In the genomic region with DNA sequence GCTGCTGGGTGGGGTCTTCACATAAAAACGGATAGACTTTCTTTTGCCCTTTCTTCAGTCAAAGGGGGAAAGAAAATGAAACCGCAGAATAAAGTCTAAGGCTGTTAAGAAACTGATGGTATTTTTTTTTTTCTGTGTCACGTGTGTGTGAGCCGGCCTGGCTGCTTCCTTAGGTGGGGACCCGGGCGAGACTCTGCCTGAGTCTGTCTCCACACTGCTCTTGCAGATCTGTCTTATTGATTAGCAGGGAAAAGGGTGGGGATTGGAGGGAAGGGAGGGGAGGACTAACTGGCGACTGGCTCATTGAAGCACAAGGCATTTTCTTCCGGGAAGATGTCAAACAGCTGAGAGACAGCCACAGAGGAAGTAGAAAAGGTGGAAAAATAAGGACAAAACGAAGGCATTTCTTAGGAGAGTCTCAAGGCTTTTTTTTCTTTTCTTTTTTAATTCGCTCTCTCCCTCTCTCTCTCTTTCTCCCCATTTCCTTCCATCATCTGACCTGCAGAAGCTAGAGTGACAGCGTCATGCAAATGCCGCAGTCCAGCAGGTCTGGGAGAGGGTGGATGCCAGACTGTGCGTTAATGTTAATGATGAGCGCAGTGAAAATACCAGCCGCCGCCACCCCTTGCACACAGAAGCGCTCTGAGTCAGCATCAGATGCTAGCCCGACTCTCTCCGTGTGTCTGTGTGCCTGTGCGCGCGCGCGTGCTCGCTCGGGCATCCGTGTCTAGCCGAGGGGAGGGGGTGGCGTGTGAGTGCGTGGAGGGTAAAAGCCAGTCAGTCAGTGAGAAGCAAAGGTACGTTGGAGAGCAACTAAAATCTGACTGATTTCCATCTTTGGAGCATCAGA, we compare ENCODE assay signal across 7 mouse cellular contexts. TPM values are rescaled to one million over a fixed set of nuclear protein-coding genes. Genes with fewer than 3 reads are reported as not detected.
DNase-seq lines count a peak whose midpoint lies in the region; ATAC-seq and TF ChIP-seq lines count a peak whose summit lies in the region.

No protein-coding gene starts in this region.

- peaks cover 1% of the 10 kb centered on the region; the same call in 1 of the 2 replicates for H3K4me1 ChIP-seq in cortical plate, adult 2 months (ENCODE audit: control insufficient read depth, insufficient read depth, low read length)

- no peak for TF ChIP-seq CTCF in cortical plate, adult 2 months (IDR thresholded peaks at IDR 0.05; ENCODE audit: extremely low read depth, insufficient read depth, low read length)

- peak; percentile 58 for DNase-seq in adrenal gland, adult 8-10 months
- peak; percentile 65 for DNase-seq in gastrocnemius, postnatal 14 days
- peak; percentile 84 to 90 for DNase-seq in left cerebral cortex, postnatal 14 days (ENCODE audit: low spot score in 2 of 2)
- peak; percentile 82 for DNase-seq in right cerebral cortex, postnatal 4 days

- peak overlapping the region; percentile 97 for H3K27ac ChIP-seq in cortical plate, adult 2 months (ENCODE audit: insufficient read depth, low read length)

- TF ChIP-seq POLR2A in cortical plate, adult 2 months (IDR thresholded peaks at IDR 0.05; ENCODE audit: extremely low read depth, insufficient read depth, low read length), result peak; percentile 89

- H3K4me3 ChIP-seq in cortical plate, adult 2 months (ENCODE audit: insufficient read depth, low read length), result peak overlapping the region; percentile 86

- peak; percentile 62 for ATAC-seq in inflammation-experienced regulatory T-cells, adult 6 months
- ATAC-seq in megakaryocyte progenitor cell, adult 5-6 weeks (replicated peaks; ENCODE audit: poor library complexity), result peak; percentile 74

- intact Hi-C loops in gastrocnemius, postnatal 14 days (cut with DNase I; ENCODE audit: low total_unique reads), result no loop called here
- intact Hi-C loops in left cerebral cortex, postnatal 14 days (cut with DNase I), result loop anchor here (2.0 to 5.0 kb wide), 3 partner anchors 49 to 407 kb away; no protein-coding TSS in a partner anchor

RNA-seq across cellular contexts. Expression of gene Gm11146, which starts 42.2 kb away (rescaled TPM):
- not detected for total RNA-seq in adrenal gland, adult 8-10 months (2022)
- polyA plus RNA-seq in cortical plate, adult 2 months (2012; rRNA removed), result not detected in 2 replicates
- not detected for total RNA-seq in gastrocnemius, postnatal 14 days (2021)
- polyA plus RNA-seq in inflammation-experienced regulatory T-cells, adult 6 months (2017; shearing (Covaris generic)), result not detected
- total RNA-seq in left cerebral cortex, postnatal 14 days (2021), result not detected
- total RNA-seq in megakaryocyte progenitor cell, adult 5-6 weeks (2015), result not detected in 2 replicates
- not detected in 2 replicates for total RNA-seq in megakaryocyte progenitor cell, adult 5-6 weeks (2017)

Comparison
In these comparisons a context has a peak if more than half of its experiments do, and no peak if none do; other contexts are left out.
1. Peak in every context shown above with its lines: DNase-seq, ATAC-seq, H3K4me3 ChIP-seq and H3K27ac ChIP-seq.